Mouse (Mus musculus): ENCODE measurements at regions not wholly inside any gene's neighbourhood (a gene's known extent, or its start where the extent isn't known, plus 50 kb on each side); places are given as distances from the start of the nearest gene placed in this dataset.
A peak's percentile ranks its signal among the peaks of the same experiment; 100 is the strongest.

DNA sequence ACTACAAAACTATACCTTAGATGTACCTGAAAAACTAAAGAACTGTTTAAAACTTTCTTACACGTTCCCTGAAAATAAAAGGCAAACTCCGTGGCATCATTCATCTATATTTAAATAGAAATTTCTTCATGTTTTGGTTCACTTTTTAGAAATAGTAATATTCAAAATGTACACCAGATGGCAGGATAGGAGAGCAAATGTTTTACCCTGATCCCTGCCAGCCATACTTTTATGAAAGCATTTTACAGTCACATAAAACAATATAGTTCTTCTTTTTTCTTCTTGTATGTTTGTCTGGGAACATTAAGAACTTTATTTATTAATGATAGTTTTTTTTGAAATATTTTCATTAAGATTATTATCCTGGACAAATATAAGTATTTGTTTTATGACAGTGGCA is 68.5 kb downstream of the 4921530L21Rik start:
- no peak for DNase-seq (ENCODE audit: extremely low spot score in 1 of 2, low spot score in 1 of 2)

DNA sequence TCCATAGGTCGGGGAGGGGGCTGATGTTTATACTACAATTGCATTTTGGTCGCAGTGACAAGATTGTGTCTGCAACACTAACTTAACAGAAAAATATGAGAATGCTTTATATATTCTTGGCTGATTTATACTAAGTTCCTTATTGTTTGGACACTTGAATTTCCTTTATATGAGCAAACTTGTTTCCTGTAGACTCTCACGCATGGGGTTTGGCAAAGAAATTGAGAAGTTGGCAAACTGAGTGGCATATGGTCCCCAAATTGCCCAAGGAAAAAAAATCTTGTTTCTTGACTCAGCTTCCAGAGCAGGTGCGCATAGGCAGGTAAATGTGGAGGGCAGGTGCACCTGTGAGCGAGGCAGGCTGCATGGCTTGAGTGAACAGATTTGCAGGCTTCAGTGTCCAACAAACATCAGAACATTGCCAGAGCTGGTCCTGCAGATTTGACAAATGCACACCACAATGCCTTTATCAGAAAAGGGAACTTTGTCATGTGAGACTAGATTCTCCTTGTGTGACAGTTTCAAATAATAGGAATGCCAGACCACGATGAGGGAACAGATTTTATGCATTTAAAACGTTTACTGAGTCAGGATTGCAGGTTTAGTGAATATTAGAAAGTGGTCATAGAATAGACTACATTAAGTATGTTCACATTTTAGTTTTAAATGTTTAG is 75.1 kb downstream of the 4921530L21Rik start:
- DNase-seq (ENCODE audit: extremely low spot score in 1 of 2, low spot score in 1 of 2), result no peak

DNA sequence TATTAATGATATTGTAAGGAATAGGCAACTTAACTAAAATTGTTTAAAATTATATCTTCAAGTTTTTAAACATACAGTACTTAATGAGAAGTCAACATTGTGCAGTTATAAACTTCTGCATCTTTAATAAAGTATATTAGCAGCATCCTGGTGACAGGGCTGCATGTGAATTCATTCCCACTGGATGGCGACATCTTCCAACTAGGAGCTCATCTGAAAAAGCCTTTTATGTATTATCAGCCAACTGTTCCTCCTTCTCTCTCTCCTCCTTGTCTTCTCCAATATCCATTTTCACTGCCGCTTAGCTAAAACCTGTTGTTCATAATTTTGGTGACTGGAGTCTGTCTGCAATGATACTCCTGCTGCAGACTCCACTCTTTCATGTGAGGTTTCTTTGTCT is 103.0 kb downstream of the 4921530L21Rik start:
- DNase-seq (ENCODE audit: extremely low spot score in 1 of 2, low spot score in 1 of 2), result peak in 1 of 2 experiments; percentile 8

DNA sequence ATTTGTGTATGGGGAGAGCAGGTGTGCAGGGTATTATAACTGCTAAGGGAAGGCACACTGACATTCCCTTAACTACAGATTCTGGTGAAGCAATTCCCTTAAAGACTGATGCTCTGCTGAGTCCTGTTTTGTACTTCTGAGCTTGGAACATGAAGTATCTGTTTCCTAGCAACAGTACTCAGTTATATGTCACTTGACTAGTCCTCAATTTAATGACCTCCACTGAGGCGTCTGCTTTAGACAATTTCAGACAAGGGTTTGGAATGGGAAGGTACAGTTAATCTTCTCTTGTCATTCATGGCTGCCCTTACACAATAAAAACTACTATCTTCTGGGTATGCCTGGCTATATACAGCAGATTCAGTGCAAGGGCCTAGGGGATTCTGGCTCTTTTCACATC is 117.3 kb downstream of the 4921530L21Rik start:
- no peak for DNase-seq (ENCODE audit: extremely low spot score in 1 of 2, low spot score in 1 of 2)

DNA sequence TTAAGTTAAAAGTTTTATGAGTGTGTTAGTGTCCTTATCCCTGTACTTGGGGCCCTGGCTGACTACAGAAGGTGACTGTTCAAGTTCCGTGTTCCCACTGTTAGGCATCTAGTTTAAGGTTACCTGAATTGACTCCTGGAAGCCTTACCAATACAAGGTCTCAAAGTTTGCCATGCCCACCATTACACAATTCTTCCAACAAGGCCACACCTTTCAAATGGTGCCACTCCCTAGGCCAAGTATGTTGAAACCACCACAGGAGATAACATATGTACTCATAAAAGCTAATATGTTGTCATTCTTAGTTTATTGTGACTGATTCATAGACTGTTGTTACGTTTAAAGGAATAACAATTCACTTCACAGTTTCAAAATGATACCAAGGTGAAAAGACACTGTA is 140.6 kb downstream of the 4921530L21Rik start:
- no peak for DNase-seq (ENCODE audit: extremely low spot score in 1 of 2, low spot score in 1 of 2)
